Mouse (Mus musculus) testis, adult 2 months (tissue): ENCODE results near the gene Akap13. TPM values are rescaled to one million over a fixed set of nuclear protein-coding genes. Genes with fewer than 3 reads are reported as not detected.

Source experiments
- H3K27ac ChIP-seq: fragments of 200-500 bp; 2 replicates; pipeline ENCODE4 v1.5.1; 2012; ENCODE audit warnings: low read depth, low read length; ENCODE audit not compliant: control insufficient read depth, insufficient read depth
- H3K27me3 ChIP-seq: fragments of 200-500 bp; 2 replicates; pipeline ENCODE4 v1.6.1; 2012; ENCODE audit warnings: mild to moderate bottlenecking, low read length, moderate library complexity; ENCODE audit not compliant: control insufficient read depth, insufficient read depth
- H3K36me3 ChIP-seq: fragments of 200-500 bp; 2 replicates; pipeline ENCODE4 v1.6.1; 2012; ENCODE audit warnings: mild to moderate bottlenecking, low read length; ENCODE audit not compliant: control insufficient read depth, insufficient read depth
- H3K4me1 ChIP-seq: fragments of 200-500 bp; 2 replicates; pipeline ENCODE4 v1.6.1; 2012; ENCODE audit warnings: low read length; ENCODE audit not compliant: control insufficient read depth, insufficient read depth
- H3K4me3 ChIP-seq: fragments of 200-500 bp; 2 replicates; pipeline ENCODE4 v1.5.1; 2012; ENCODE audit warnings: low read depth, mild to moderate bottlenecking, low read length, moderate library complexity, mixed read lengths; ENCODE audit not compliant: control insufficient read depth
- CTCF ChIP-seq: fragments of 200-500 bp; IDR thresholded peaks from 2 replicates; pipeline ENCODE4 v1.5.1; 2012; ENCODE audit warnings: low read depth, mild to moderate bottlenecking, inconsistent platforms, low read length, moderate library complexity; ENCODE audit not compliant: control insufficient read depth, insufficient read depth, insufficient replicate concordance
- POLR2A ChIP-seq: fragments of 200-500 bp; IDR thresholded peaks from 2 replicates; pipeline ENCODE4 v1.6.1; 2012; ENCODE audit warnings: low read depth, mild to moderate bottlenecking, inconsistent platforms, low read length, moderate library complexity; ENCODE audit not compliant: control insufficient read depth
- polyA plus RNA-seq: library from polyadenylated mRNA; depleted of rRNA; stranded (reverse); fragments of >200 nt; gene quantifications from 2 replicates; pipeline ENCODE4 v1.2.3, GENCODE M21; 2012

Akap13 gene
- polyA plus RNA-seq, 1 experiment, result 4.1 TPM

GRCm38 (mm10) chr7:75607248-75607647 is 151.9 kb downstream of the Akap13 start:
- Histone ChIP-seq H3K27me3 (no peaks in the 10 kb centered on the region), H3K4me1 (no peaks in the 10 kb centered on the region), H3K27ac (no peak overlapping the region), H3K4me3 (no peak overlapping the region), H3K36me3 (no peaks in the 10 kb centered on the region; the same call in 1 of the 2 replicates)
- no peak for TF ChIP-seq CTCF
- TF ChIP-seq POLR2A, result no peak

GRCm38 (mm10) chr7:75608716-75609115 is 153.4 kb downstream of the Akap13 start:
- Histone ChIP-seq H3K36me3 (no peaks in the 10 kb centered on the region; the same call in 1 of the 2 replicates), H3K4me3 (peak overlapping the region; percentile 36), H3K27me3 (no peaks in the 10 kb centered on the region), H3K27ac (no peak overlapping the region), H3K4me1 (no peaks in the 10 kb centered on the region)
- TF ChIP-seq CTCF, result no peak
- TF ChIP-seq POLR2A, result no peak

- TF ChIP-seq CTCF (no peak; the same call in 1 of the 2 replicates), POLR2A (no peak)
- Histone ChIP-seq H3K27ac (no peak overlapping the region), H3K27me3 (no peaks in the 10 kb centered on the region), H3K36me3 (no peaks in the 10 kb centered on the region; the same call in 1 of the 2 replicates), H3K4me1 (no peaks in the 10 kb centered on the region), H3K4me3 (no peak overlapping the region)
Measured at GRCm38 (mm10) chr7:75609456-75610262, 154.3 kb downstream of the Akap13 start.

GRCm38 (mm10) chr7:75610391-75610790 is 155.1 kb downstream of the Akap13 start:
- Histone ChIP-seq H3K4me1 (no peaks in the 10 kb centered on the region), H3K27me3 (no peaks in the 10 kb centered on the region), H3K4me3 (no peak overlapping the region), H3K36me3 (no peaks in the 10 kb centered on the region; the same call in 1 of the 2 replicates), H3K27ac (no peak overlapping the region)
- TF ChIP-seq POLR2A (no peak), CTCF (no peak)

DNA sequence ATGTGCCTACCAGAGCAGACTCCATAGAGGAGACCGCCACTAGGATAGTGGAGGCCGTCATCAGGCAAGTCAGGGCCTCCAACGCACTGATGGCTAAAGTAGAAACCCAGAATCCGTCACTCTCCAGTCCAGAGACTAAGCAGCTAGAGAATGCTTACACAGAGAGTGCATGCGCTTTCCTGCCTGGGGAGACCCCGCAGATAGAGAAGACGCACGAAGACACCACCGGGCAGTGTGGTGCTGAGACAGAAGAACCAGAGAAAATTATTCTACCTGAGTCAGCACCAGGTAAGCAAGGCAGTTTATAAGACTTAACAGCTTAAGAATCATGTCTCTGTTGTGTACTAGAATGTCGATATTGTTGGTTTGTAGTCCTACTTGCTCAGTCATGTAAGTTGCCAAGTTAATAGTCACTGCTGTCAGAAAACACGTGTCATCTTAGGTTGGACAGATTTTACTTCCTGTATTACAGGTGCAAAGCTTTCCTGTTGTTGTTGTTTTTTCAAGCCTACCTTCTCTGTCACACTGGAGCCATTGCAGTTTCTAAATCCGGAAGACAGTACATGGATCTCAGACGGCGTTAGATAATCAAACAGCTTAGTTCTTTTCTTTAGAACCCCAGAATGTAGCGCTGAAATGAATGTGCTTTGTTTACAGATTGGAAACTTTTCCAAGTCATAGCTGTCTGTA is 156.1 kb downstream of the Akap13 start:
- no peaks in the 10 kb centered on the region for H3K4me1 ChIP-seq
- no peaks in the 10 kb centered on the region for H3K27me3 ChIP-seq
- no peak overlapping the region for H3K4me3 ChIP-seq
- TF ChIP-seq POLR2A, result no peak
- TF ChIP-seq CTCF, result no peak
- H3K36me3 ChIP-seq, result no peaks in the 10 kb centered on the region; the same call in 1 of the 2 replicates
- no peak overlapping the region for H3K27ac ChIP-seq

GRCm38 (mm10) chr7:75612000-75612682 is 156.8 kb downstream of the Akap13 start:
- H3K4me3 ChIP-seq, result no peak overlapping the region
- TF ChIP-seq CTCF (no peak), POLR2A (no peak)
- H3K27ac ChIP-seq, result peak overlapping the region; percentile 12; the same call in 1 of the 2 replicates
- no peaks in the 10 kb centered on the region for H3K27me3 ChIP-seq
- no peaks in the 10 kb centered on the region; the same call in 1 of the 2 replicates for H3K36me3 ChIP-seq
- H3K4me1 ChIP-seq, result no peaks in the 10 kb centered on the region

GRCm38 (mm10) chr7:75612683-75613053 is 157.3 kb downstream of the Akap13 start:
- Histone ChIP-seq H3K36me3 (no peaks in the 10 kb centered on the region; the same call in 1 of the 2 replicates), H3K27ac (no peak overlapping the region), H3K27me3 (no peaks in the 10 kb centered on the region), H3K4me1 (no peaks in the 10 kb centered on the region), H3K4me3 (no peak overlapping the region)
- no peak for TF ChIP-seq CTCF
- TF ChIP-seq POLR2A, result no peak
